Mouse (Mus musculus) left cerebral cortex, postnatal 10 days (tissue): ENCODE results near the gene Dglucy. TPM values are rescaled to one million over a fixed set of nuclear protein-coding genes. Genes with fewer than 3 reads are reported as not detected.

Source experiments
- DNase-seq, 2 experiments: peaks; one replicate each; pipeline ENCODE4 v3.0.0; 2021 to 2022; ENCODE audit warnings: low spot score in 2 of 2, mixed read lengths in 1 of 2; ENCODE audit errors: extremely low spot score in 1 of 2
- intact Hi-C: fragments of 180-260 bp; cut with DNase I; formaldehyde crosslinking; loops from one replicate; pipeline ENCODE4 v1.15.1; 2025
- total RNA-seq, 2 experiments: library from RNA; stranded (reverse); gene quantifications; 2 replicates each; pipeline ENCODE4 v1.2.3; 2021

Gene Dglucy
- total RNA-seq, 2 experiments from 2014 or later, result 5.5 to 7.3 TPM

GRCm38 (mm10) chr12:100867097-100867496 lies 88.2 kb downstream of the Dglucy start:
- DNase-seq, result no peak
- intact Hi-C loops, result no loop called here

GRCm38 (mm10) chr12:100868049-100868622 lies 89.3 kb downstream of the Dglucy start:
- no peak for DNase-seq
- intact Hi-C loops, result no loop called here

- no peak for DNase-seq
- intact Hi-C loops, result no loop called here
These were observed 92.4 kb downstream of the Dglucy start for GRCm38 (mm10) chr12:100871234-100871633.

- DNase-seq, result no peak
- intact Hi-C loops, result no loop called here
These were observed 93.0 kb downstream of the Dglucy start for GRCm38 (mm10) chr12:100871841-100872240.

GRCm38 (mm10) chr12:100873612-100874011 lies 94.8 kb downstream of the Dglucy start:
- intact Hi-C loops, result no loop called here

GRCm38 (mm10) chr12:100875553-100875952 lies 96.7 kb downstream of the Dglucy start:
- no peak for DNase-seq
- intact Hi-C loops, result no loop called here

More at GRCm38 (mm10) chr12:100873612-100874011, 94.8 kb downstream of the Dglucy start:
- no peak for DNase-seq

GRCm38 (mm10) chr12:100875960-100876359 lies 97.1 kb downstream of the Dglucy start:
- intact Hi-C loops, result no loop called here
- no peak for DNase-seq

GRCm38 (mm10) chr12:100877936-100878335 lies 99.1 kb downstream of the Dglucy start:
- DNase-seq, result no peak
- intact Hi-C loops, result no loop called here

GRCm38 (mm10) chr12:100878556-100878955 lies 99.7 kb downstream of the Dglucy start:
- intact Hi-C loops, result no loop called here
- no peak for DNase-seq

- DNase-seq, result no peak
These were observed 104.3 kb downstream of the Dglucy start for GRCm38 (mm10) chr12:100883168-100883567.

GRCm38 (mm10) chr12:100885585-100885984 lies 106.7 kb downstream of the Dglucy start:
- DNase-seq, result no peak
- intact Hi-C loops, result no loop called here

More at GRCm38 (mm10) chr12:100883168-100883567, 104.3 kb downstream of the Dglucy start:
- intact Hi-C loops, result no loop called here

- intact Hi-C loops, result no loop called here
- no peak for DNase-seq
These were observed 108.0 kb downstream of the Dglucy start for GRCm38 (mm10) chr12:100886877-100887276.

GRCm38 (mm10) chr12:100887801-100888258 lies 109.0 kb downstream of the Dglucy start:
- DNase-seq, result peak; percentile 34 to 69
- intact Hi-C loops, result no loop called here

- intact Hi-C loops, result no loop called here
- no peak for DNase-seq
These were observed 111.7 kb downstream of the Dglucy start for GRCm38 (mm10) chr12:100890548-100890947.

- DNase-seq, result no peak
- intact Hi-C loops, result no loop called here
These were observed 116.6 kb downstream of the Dglucy start for GRCm38 (mm10) chr12:100895504-100895903.

GRCm38 (mm10) chr12:100896661-100897060 lies 117.8 kb downstream of the Dglucy start:
- DNase-seq, result no peak
- intact Hi-C loops, result no loop called here

- intact Hi-C loops, result no loop called here
- DNase-seq, result no peak
These were observed 119.1 kb downstream of the Dglucy start for GRCm38 (mm10) chr12:100897736-100898650.

- intact Hi-C loops, result no loop called here
- DNase-seq, result peak in 1 of 2 experiments; percentile 42
These were observed 120.3 kb downstream of the Dglucy start for GRCm38 (mm10) chr12:100899111-100899640.

GRCm38 (mm10) chr12:100900901-100901300 lies 122.0 kb downstream of the Dglucy start:
- no peak for DNase-seq
- intact Hi-C loops, result no loop called here

- intact Hi-C loops, result no loop called here
- no peak for DNase-seq
These were observed 122.5 kb downstream of the Dglucy start for GRCm38 (mm10) chr12:100901386-100901785.
